Mouse (Mus musculus): ENCODE results near the gene Barhl2.
A peak's percentile ranks its signal among the peaks of the same experiment; 100 is the strongest.

Barhl2 gene

DNA sequence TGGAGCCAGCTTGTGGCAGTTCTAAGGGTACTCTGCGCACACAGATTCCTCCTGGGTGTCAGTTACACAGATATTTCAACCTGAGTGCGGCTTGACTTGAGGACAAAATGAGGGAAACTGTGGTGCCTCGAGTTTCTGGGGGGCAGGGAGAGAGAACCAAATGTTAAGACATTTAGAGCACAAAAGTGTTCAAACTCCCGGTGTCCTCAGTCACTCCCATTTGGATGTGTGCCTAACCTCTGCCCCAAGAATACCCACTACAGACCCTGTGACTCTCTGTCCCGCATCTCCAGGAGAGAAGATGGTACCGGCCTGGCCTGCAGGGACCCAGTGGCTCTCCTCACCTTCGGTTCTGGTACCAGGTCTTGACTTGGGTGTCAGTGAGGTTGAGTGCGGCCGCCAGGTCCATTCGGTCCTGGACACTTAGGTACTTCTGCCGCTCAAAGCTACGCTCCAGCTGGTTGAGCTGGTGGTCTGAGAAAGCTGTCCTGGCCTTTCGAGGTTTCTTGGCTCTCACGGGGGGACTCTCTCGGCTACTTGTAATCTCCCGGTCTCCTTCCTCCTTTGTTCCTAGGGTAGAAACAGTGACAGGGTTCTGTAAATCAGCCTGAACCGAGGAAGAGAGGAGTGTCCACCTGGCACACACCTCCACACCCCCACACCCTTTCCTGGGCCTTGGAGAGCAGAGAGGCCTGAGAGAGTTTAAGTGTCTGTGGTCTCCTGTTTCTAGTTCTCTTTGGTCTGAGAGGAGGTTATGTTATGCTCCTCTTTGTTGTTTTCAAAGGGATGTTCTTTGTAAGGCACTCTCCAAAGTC lies 2.7 kb downstream of the Barhl2 start:
- DNase-seq (ENCODE audit: low read depth, low spot score), result no peak

DNA sequence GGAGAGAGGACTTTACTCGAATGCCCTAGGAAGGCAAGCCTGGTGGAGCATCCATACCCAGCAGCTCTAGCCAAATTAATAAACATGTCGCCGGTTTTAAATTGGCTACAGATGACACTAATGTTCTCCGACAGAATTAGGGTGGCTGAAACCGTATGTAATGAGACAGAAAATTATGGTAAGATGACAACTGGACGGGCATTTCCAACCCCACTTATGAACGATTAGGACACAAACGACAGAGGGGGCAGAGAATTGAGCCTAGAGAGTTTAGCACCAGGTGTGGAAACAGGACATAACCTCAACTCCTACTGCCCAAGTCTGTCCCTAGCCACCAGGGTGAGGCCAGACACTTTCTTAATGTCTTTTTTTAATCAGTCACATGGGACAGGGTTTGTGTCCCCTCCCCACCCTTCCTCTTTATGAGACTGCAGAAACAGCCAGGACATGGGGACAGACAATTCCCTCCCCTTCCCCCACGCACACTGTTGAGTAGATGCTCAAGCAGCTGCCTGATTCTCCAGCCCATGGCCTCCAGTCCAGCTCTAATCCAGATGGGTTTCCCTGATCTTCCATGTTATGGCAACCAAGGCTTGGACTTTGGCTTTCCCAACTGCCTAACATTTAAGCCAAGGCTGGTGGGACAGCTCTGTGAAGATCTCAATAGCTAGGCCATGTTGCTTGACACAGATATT lies 3.4 kb downstream of the Barhl2 start:
- DNase-seq (ENCODE audit: low read depth, low spot score), result no peak

DNA sequence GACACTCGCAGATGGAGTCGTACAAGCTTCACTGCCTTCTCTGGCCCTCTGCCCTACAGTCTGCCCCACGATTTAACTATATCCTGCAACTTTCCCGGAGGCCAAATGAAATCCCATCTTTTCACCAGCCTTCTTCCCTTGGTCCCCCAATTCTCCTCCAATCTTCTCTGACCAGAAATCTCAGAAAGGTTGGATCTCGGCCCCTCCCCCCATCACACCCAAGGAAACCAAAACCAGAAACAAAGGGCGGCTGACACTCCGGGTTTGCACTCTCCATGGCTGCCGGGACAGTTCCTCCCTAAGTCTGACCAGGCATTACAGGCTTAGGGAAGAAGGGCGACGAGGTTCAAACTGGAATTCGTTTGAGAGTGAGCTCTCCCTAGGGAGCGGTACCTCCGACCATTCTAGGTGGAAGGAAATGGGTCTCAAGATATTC lies 4.1 kb downstream of the Barhl2 start:
- no peak for DNase-seq (ENCODE audit: low read depth, low spot score)

DNA sequence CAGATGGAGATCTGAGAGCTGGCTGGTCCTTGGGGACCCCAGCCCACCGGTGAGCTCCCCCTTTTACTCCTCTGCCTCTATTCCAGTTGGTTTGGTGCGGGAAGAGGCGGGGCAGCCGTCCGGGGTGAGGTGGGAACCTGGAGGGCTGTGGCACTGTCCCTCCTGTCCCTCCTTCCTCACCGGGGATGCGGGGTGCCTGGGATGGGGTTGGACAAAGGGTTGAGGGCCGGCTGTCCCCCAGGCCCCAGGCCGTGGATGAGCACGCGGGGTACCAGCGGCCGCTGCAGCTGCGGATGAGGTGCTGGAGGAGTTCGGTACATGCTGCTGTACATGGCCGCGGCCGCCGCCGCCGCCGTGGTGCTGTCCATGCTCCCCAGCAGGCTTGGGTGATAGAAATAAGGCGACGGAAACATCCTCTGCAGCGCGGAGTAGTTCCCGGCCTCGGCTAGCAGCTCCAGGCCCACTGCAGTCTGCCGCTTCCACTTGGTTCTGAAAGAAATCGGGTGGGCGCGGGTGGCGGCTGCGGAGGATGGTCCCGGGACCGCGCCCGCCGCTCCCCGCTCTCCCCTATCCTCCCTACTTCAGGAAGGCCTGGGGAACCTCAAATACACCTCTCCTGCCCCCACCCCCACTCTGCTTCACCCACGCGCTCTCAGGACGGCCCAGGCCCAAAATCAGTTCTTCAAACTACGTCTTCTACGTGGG lies 4.6 kb downstream of the Barhl2 start:
- no peak for DNase-seq (ENCODE audit: low read depth, low spot score)

DNA sequence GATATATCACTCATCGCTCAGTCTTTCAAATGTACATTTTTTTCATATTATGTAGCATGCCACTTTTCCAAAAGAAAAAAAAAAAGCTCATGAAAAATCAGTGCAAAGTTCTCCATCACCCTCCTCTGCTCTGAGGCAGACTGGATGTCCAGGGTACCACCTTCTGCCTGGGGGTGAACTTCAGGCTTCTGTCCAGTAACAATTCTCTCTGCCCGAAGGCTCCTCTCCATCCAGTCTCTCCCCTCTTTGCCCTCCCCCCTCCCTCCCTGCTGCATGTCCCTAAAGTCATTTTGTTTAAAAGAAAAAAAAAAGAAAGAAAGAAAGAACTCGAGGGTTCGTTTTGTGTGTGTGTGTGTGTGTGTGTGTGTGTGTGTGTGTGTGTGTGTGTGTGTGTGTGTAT lies 5.3 kb downstream of the Barhl2 start:
- no peak for DNase-seq (ENCODE audit: low read depth, low spot score)

DNA sequence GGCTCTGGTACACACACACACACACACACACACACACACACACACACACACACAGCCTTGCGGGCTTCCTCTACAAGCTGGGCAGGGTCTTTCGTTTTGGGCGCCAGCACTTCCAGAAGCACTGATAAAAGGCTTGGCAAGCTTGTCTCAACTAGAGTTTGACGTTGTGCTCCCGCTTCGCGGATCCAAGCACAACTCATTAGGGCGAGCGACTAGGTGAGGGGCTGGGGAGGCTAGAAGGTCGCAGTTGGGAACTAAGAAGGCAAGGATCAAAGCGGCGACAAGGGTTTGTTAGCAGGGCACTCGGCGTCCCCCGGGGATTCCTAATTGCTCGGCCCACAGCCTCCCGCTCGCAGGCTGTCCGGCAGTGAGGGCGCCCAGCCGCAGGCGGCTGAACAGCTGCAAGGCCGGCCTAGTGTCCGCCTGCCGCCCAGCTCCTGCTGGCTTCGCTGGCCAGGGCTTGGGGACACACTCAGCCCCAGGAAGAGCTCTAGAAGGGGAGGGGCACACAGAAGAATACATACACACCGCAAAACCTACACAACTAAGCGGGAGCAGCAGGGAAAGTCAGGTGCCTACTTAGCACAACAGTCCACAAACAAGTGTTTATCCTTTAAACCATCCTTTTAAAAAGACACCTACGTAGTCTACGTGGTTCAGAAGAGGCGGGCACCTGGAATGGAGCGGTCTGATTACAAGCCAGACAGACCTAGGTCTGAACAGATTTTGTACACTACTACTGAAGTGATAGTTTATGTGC lies 6.1 kb downstream of the Barhl2 start:
- no peak for DNase-seq (ENCODE audit: low read depth, low spot score)

DNA sequence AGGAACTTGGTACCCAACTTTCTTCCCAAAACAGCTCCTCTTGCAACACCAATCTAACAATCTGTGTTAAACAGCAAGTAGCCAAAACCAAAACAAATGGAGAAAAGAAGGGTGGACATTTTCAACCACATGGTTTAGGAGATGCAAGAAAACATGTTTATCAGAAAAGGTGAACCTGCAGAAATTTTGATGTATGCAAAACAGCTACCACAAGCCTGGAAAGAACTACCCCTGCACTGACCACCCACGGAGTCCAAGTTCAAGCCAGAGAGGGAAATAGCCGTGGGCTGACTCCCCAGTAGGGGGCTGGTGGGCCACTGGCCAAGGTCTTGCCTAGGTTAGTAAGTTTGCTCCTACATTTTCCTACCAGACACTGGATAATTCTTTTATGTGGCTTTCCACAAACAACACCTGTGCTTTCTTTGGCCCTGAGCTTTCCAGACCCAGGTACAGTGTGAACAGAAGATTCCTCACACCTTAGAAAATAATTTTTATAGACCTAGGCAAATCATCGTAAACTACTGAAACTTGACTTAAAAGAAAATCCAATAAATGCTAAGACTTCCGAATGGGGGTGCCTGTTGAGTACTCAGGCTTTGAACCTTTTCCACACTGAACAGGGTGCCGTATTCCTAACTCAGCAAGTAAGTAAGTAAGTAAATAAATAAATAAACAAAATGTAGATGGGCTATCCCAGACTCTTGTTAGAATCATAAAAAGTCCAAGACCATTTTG lies 7.4 kb downstream of the Barhl2 start:
- no peak for DNase-seq (ENCODE audit: low read depth, low spot score)

DNA sequence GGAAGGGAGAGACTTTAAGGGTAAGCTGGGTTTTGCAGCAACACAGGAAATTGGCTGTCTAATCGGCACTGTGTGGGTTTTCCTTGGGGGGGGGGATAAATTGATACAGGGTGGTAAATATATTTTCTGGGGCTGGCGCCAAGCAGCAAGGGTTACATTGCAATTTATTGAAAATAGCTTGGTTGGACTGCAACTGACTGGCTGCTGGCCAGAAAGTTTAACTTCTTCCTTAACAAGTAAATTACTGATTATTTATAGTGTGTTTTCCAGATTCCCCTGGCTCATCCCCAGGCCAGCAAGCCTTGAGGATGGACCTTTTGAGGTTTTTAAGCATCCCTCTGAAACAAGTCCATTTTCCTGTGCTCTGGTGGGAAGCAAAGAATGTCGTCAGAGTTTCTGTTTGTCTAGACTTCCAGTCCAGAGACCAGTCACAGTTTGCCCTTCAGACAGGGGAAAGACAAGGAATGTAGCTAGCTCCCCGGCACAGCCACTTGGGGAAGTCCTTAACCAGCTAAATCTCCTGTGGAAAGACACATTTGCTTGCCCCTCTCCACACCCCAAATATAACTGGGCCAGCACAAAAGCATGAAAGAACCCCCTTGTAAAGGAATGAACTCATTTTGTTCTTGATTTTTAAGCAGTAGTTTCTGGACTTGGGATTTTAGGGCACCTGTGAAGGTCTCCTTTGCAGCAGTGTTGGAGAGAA lies 8.1 kb downstream of the Barhl2 start:
- no peak for DNase-seq (ENCODE audit: low read depth, low spot score)

DNA sequence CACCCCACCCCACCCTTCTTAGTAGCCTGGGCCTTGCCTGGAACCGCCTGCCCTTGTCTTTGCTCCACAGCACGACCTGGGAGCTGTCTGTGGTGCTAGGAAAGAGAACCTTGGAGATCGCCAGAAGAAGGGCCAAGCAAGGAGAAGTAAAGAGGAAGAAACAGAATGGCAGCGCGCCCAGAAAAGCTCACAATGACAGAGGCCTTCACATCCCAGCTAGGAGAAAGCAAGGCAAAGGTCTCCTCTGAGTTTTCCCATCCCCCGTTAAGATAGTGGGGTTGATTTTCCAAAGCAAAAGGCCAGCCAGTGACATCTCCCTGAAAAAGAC lies 9.2 kb downstream of the Barhl2 start:
- no peak for DNase-seq (ENCODE audit: low read depth, low spot score)

DNA sequence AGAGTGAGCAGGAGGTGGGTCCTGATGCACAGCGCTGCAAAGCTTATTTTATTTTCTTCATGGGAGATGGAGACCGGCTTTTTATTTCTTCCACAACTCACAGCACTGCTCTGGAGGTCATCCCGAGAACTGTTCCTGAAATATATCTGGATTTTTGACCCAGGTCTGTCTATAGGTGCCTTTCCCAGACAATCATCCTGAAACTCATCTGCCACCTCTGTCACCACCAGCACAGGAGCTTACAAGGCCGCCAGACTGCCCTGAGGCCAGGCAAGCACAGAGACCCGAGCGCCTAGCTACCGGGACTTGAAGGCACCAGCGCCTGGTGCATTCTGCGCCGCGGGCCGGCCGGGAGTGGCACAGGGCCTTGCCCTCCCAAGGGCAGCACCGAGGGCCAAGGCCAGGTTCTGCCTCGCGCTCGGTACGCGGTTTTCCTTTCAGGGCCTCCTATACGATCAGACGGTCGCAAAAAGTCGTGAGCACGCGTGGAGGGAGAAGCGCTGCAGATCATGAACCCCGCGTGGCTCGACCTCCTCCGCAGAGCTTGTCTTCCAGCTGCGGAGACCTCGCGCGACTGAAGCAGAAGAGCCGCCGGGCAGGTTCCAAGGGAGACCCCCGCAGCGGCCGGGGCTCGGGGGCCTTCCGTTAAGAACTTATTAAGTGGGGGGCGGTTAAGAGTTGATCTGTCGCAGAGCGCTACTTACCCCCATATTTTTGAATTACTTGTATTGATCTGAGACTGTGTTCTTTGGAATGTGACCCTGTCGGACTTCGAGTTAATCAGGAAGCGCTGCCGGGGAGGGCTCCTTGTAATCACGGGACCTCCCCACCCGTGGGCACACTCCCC lies 9.8 kb downstream of the Barhl2 start:
- no peak for DNase-seq (ENCODE audit: low read depth, low spot score)

DNA sequence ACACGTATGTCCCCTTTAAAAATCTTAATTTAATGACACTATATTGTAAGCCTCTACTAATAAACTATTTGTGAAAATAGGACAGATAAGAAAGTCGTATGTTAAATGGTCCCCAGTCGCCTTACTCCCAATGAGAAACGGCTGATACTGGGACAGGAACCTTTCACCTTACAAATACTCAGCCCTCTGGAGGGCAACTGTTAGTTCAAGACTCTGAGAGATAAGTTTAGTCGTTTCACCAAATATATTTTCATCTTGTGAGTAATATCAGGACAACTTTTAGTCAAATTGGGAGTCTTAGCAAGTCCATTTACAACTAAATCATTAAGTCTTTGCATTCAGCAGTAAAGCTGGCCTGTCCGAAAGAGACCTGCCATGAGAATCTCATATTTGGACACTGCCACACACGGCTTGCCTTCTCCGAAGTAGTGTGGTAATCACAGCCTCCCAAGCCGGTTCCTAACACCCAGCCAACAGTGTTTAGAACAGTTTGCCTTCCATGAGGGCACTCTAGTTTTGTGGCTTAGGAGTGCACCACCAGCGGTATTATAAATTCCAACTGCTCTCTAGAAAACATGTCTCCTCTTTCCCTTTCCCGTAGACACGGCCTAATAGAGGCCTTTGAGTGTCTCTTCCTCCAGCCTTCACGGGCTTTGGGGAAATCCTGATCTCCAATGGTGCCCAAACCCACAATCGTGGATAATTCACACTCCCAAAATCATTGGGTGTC lies 10.7 kb downstream of the Barhl2 start:
- DNase-seq (ENCODE audit: low read depth, low spot score), result no peak

DNA sequence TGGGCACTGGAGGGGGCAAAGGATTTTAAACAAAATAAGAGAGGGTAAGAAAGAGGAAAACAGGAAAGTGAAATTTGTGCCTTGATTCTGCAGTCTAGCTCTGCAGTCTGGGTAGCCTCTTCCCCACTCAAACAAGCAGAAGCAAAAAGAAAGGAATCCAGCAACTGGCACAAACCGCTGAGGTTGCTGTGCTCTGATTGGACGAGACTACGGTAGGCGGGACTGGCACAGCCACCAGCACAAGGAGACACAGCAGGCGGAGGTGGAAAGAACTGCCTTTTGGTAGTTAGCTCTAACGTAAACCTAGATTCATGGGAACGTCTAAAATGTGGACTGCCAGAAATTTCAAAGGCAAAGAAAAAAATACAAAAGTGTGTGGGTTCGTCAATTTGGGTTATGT lies 11.4 kb downstream of the Barhl2 start:
- peak; percentile 26 for DNase-seq (ENCODE audit: low read depth, low spot score)

DNA sequence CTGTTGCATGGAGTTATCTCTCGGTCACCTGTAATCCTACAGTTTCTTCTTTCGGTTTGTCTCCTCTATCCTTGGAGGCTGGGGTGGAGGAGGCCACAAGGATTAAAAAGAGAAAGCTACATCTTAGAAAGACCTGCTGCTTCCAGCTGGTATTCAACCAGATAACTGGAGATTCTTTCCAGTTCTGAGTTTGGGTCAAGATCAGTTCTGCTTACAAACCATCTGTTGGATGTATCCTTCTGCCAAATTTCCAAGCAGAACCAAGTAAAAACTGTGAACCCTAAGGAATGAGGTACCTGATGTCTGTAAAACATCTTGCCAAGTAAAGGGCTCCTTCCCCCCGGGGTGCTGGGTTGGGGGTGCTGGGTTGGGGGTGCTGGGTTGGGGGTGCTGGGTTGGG lies 12.3 kb downstream of the Barhl2 start:
- DNase-seq (ENCODE audit: low read depth, low spot score), result no peak

DNA sequence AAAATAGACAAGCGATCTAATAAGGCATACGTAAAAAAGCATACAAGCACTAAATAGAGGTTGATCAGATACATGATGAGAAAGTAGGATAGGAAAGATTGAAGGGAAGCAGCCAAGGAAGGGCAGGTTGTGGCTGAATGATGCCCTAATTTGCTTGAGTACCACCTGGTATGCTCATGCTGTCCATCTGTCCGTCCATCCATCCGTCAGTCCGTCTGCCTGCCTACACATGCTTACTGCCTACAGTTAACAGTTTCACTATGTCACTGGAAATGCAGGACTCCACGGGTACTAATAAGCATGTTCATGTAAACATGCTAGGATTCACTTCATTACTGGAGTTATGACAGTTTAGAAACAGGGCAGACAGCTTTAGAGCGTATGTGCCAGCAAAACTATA lies 19.1 kb downstream of the Barhl2 start:
- DNase-seq (ENCODE audit: low read depth, low spot score), result no peak

DNA sequence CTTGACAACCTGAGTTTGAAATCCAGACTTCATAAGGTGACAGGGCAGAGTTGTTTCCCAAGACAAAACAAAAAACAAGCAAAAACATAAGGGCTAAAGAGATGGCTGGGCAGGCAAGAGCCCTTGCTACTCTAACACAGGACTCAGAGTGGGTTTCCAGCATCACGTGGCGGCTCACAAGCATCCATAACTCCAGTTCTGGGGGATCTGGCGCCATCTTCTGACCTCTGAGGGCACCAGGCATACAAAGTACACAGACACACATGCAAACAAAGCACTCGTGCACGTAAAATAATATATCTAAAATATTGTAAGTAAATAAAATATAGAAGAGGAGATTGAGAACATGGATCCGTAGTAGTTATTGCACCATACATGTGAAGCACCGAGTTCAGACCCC lies 31.9 kb downstream of the Barhl2 start:
- DNase-seq (ENCODE audit: low read depth, low spot score), result no peak

DNA sequence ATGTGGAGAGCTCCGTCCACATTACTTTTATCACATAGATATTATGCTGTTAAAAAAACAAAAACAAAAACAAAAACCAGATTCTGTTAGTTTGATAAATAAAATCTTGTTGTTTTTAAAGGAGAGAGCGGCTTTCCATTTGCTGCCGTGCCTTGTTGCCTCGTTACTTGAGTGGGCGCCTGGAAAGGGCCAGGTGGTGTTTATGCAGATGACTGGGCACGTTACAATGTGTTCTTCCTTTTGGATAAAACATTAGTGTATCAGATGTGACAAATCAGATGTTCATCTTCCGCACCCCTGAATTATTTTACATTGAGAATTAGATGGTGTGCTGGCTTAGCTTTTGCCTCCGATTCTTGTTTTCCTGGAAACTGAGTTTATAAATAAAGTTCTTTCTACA lies 37.1 kb downstream of the Barhl2 start:
- DNase-seq (ENCODE audit: low read depth, low spot score), result no peak

DNA sequence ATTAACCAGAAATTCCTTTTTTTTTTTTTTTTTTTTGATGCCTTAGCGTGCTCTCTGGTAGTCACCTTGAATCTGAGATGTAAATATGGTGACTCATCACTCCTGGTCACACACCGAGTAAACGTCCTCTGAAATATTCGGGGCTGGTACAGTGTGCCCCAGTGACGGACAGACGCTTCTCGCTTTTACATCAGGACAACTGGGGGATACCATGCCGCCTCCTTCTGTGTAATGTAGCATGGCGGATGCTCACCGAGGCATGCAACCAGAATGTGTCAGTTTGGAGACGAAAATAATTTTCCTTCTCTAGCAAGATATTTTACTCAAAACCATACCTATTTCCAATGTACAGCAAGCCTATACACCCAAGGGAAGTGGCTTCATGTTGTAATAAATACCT lies 37.6 kb downstream of the Barhl2 start:
- peak; percentile 19 for DNase-seq (ENCODE audit: low read depth, low spot score)

DNA sequence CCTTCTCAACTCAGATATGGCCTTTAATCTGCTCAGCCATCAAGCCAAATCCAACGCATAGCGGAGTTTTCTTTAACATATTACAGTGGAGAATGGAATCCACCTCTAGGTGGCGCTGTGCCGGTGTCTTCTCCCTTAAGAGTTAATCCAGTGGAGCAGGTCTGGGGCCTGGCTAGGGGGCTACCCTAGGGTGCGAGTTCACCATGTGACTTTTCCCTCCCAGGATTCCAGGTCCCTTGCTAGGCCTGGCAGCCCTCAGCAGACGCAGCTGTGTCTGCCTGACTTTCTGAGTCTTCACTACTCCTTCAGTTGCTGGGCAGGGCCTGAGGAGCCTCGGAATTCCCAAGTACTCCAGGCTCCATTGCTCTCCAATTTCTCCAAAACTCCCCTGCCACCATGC lies 40.8 kb downstream of the Barhl2 start:
- peak; percentile 25 for DNase-seq (ENCODE audit: low read depth, low spot score)

DNA sequence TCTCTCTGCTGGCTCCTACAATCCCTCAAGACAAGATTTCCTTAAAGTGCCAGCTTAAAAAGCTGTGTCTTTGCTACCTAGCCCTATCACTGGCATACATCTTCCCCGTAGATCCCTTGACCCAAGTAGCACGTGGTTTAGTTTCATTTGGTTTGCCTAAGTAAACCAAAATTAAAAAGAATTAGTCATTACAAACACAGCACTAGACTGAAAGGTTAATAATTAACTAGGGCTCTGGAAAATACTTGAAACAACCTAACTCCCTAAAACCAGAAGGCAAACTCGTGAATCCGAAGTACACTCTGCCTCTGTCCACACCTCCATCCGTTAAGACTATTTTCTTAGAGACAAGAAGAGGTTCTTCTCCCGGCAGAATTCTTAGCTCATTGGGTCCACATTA lies 41.4 kb downstream of the Barhl2 start:
- DNase-seq (ENCODE audit: low read depth, low spot score), result no peak
